Mouse (Mus musculus) ovary, adult 18-20 months (tissue): ENCODE results near the gene Fam155a.

Experiments
- DNase-seq: peaks from one replicate; pipeline ENCODE4 v3.0.0; 2022; ENCODE audit warnings: low spot score, mixed read lengths

The Fam155a gene

GRCm38 (mm10) chr8:9288015-9288729 lies 482.8 kb downstream of the Fam155a start:
- DNase-seq, result no peak

DNA sequence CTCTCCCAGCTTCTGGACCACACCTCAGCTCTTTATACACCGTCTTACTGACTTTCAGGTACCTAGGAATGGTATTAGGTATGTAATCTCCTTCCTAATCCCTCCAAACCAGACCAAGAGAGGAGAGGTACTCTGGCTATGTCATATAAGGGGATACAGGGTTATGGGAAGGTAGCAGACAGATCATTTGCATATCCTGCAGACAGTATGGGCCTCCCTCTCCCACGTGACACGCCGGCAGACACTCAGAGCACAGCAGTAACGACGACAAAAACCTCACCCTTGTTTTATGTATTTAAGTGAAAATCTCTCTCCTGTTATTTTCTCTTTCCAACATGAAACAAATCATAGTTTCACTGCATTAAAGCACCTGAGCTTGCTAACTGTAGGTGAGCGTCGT lies 496.8 kb downstream of the Fam155a start:
- no peak for DNase-seq

GRCm38 (mm10) chr8:9264378-9264777 lies 506.6 kb downstream of the Fam155a start:
- DNase-seq, result no peak

DNA sequence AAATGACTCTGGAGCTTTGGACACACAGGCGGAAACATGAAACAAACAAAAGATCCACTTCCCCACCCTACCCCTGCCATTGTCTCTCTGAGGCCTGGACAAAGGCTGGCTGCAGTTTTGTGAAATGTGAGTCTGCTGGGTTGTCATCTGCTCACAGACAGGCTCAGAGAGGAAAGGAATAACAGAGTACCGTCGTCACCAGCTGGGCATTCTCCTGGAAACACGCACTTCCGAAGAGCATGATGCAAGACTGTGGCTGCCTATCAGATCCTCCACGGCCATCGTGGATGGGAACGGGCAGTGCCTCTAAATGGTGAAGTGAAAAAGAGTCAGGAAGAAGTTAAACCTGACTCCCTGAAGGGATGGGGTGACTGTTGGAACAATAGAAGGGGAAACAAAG lies 509.4 kb downstream of the Fam155a start:
- DNase-seq, result no peak

- no peak for DNase-seq
Measured at GRCm38 (mm10) chr8:9255316-9255715, 515.6 kb downstream of the Fam155a start.

DNA sequence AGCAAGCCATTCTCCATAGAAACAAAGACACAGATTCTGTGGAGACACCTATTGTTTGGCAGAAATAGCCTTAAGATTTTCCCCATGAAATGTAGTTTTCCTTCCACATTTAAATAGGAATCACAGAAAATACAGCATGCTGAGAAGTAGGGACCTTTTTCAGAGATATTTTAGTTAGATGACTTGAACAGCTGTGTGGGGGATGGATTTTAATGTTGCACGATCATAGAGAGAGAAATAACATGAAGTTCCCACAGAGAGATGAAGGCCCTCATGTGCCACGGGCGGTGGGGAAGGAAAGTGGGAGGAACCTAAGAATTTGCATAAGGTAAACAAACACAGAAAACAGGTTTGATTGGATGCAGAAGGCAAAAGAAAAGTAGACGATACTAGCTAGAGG lies 518.0 kb downstream of the Fam155a start:
- no peak for DNase-seq

DNA sequence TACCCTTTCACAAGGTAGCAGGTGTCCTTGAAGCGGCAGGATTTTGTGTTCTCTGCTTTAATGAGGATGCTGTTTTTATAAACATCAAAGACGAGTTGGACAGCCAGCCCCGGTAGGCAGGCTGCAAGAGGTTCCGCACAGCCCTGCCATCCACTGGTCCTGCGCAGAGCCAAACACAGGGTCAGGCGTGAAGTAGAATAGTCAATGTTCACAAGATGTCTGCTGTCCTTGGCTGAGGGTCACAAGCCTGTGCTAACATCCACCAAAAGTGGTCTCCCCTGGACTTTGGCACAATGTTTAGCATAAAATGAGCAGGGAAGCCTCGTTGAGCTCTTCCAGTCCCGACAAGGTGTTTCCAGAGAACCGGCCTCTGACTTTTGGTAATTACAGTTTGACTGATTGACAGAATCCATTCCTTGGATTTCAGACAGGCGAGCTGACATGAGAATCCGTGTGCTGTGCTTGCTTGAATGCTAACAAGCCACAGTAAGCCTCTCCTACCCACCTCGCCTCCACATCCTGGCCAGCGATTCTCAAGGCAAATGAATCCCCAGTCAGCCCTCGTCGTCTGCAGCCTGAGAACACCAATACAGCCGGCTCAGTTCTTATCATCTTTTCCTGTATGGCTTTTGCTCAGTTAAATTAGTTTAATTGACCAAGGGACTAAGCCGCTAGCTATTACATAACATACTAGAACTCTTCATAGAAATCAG lies 522.7 kb downstream of the Fam155a start:
- DNase-seq, result no peak

DNA sequence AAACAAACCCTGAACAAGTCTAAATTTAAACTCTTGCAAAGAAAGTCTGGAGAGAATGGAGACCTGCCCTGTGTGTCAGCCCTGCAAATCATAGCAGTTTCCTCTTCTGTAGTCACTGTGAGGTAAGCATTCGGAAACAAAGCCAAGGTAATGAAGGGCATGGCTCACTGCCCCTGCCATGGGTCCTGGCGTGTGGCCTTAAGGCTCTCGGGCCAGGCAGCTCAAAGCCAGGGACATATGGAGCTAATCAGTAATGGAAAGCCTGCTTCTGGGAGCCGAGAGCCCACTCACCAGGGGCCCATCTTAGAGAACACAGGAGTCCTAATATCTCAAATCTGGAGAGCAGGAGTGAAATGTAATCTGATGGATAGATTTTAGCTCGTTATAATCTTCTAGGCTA lies 525.0 kb downstream of the Fam155a start:
- no peak for DNase-seq

DNA sequence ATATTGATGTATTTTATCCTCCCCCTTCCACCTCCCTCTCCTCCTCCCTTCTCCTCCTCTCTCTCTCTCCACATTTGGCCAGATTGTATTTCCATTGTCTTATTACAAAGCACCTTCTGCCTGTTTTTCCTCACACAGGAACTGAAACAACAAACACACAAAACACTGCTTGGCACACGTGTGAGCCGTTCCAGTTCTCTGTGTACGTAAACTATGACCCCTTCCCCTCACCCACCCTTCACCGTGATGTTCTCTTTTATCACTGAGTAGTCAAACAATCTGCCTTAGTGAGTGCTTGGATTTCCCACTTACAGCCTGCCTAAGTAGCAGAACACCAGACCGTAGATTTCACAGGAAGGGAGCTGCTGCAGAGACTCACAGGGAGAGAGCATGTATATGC lies 530.0 kb downstream of the Fam155a start:
- no peak for DNase-seq

GRCm38 (mm10) chr8:9239741-9240140 lies 531.2 kb downstream of the Fam155a start:
- DNase-seq, result no peak

DNA sequence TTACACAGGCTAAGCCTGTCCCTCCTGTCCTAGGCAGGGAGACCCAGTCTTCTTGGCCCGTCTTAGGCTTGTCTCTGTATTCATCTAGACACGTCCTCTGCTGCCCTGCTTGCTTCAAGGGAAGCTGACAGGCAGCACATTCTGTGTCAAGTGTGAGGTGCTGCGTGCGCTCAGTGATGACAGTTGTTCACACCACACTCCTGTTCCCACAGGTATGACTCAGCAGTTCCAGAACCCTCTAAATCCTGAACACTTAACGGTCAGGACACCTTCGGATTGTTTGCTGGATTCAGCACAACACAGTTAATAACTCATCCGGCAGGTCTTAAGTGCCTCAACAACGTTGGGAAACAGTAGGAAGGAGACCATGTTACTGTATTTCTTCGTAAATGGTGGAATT lies 532.0 kb downstream of the Fam155a start:
- no peak for DNase-seq

GRCm38 (mm10) chr8:9233326-9233919 lies 537.5 kb downstream of the Fam155a start:
- DNase-seq, result peak; percentile 43

GRCm38 (mm10) chr8:9227779-9228464 lies 543.0 kb downstream of the Fam155a start:
- peak; percentile 7 for DNase-seq

- DNase-seq, result no peak
Measured at GRCm38 (mm10) chr8:9226767-9227166, 544.2 kb downstream of the Fam155a start.

- no peak for DNase-seq
Measured at GRCm38 (mm10) chr8:9211751-9212150, 559.2 kb downstream of the Fam155a start.

DNA sequence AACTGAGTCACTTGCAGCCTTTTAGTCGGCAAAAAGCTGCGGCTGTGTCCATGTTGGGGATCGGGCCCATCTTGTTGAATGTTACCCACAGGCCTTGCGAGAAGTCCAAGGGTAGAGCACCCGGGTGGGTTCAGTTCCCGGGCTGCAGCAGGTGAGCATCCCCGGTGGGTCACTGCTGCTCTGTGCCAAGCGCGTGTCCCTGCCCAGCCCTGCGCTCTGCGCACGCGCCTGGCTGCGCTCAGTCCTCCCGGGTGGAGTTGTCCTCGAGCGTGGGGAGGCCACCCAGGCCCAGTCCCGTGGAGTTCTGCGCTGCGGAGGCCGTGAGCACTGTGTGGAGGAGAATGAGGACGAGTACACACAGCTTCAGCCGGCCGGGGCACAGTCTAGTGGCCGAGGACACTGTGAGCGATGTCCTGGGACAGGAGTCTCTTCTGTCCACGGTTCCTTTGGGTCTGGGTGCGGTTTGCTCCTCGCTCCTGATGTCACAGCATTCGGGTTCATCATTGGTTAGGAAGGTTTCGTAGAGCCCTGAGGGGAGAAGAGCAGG lies 563.4 kb downstream of the Fam155a start:
- DNase-seq, result no peak

DNA sequence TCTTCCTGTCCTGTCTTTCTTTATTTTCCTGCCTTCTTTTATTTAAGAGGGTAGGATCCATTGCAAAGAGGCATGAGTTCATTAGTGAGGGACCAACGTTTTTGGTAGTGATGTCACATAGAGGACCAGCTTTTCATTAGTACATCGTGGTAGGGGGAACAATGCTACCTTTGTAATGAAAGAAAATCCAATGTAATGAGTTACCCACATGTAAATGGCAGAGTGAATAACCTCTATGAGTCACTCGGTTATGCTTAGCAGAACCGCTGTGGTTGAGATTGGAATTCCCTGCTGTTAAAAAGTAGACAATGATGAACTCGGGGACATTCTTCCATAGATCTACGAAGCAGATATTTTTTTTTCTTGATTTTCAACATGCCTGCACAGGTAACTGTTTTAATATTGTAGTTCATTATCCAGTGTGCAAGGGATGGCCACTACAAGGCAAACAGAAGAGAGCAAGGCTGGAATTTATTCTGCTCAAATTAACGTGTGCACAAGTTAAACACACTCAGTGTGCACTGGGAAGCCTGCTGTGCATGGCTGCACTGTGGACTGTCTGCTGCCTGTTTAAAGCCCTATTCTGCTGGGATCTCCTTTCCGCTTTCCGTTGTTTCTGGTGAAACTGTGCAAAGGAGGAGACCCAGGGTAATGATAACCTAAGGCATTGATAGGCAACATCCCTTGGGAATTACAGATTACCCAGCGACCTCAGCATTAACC lies 566.5 kb downstream of the Fam155a start:
- no peak for DNase-seq

DNA sequence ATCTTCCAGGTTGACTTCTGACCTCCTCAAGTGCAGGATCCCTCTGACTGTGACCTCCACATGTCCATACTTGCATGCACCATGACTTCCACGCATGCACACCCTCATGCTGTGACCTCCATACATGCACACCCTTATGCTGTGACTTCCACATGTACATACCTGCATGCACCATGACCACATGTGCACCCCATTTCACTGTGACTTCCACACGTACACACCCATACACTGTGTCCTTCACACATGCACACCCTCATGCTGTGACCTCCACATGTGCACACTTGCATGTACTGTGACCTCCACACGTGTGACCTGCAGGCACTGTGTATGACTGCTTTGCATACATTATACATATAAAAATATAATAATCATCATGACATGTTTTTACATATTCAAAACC lies 570.9 kb downstream of the Fam155a start:
- DNase-seq, result no peak

DNA sequence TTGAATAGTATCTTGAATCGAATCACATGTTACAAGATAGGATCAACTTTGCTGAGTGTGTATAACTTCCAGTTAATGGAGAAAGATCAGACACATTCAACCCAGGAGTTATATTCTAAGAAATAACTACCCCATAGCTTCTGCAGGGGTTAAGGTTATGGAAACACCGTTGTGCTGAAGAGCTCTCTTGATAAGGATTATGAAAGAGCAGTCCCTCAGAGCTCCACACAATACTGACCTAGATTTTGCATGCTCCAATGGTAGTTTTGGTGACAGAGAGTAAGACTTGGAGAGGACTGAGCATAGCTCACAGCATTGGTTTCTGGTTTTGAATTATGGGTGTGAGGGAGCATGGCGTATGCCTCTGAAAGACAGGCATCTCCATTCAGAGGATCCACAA lies 579.3 kb downstream of the Fam155a start:
- DNase-seq, result no peak

- no peak for DNase-seq
Measured at GRCm38 (mm10) chr8:9188616-9189015, 582.3 kb downstream of the Fam155a start.

DNA sequence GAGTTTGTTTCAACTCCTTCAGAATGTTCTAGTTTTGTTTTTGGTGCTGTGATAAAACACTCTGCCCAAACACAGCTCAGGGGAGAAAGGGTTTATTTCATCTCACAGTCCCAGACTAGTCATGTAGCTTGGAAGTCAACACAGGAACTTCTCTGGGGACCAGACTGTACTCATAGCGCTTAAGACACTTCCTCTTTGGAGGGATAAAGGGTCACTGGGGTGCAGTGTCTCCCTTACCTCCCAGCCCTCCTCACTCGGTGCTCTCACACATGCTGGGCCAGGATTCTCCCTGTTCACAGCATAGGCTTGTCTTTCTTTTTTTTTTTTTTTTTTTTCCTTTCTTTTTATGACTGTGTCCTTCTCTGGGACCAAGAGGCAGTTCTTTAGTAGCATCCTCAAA lies 585.8 kb downstream of the Fam155a start:
- DNase-seq, result no peak

DNA sequence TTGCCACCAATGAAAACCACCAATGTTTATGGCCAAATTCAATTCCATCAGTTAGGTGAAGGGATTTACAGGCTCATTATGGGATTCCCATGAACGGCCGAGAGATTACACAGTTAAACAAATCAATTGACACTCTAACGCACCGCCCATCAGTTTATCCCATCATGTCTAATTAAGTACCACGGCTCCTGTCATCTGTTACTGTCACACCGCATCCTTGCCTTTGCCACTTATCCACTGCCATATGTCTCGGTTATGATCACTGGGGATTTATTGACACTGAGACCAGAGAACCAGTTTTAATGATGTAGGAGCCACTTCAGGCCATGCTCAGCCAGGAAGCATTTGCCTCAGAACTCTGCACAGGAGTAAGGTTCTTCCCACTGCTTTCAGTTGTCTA lies 588.5 kb downstream of the Fam155a start:
- DNase-seq, result no peak
